Mouse (Mus musculus) liver, postnatal 0 days (tissue): ENCODE data around the gene Slc4a4.

Experiments used
- CTCF ChIP-seq: sonication (generic); IDR thresholded peaks from 2 replicates; pipeline ENCODE4 v1.5.1; 2016; ENCODE audit warnings: antibody characterized with exemption, low read depth
- EP300 ChIP-seq: IDR thresholded peaks from 2 replicates; pipeline ENCODE4 v1.6.1; 2016; ENCODE audit warnings: antibody characterized with exemption, low read depth, mild to moderate bottlenecking

GRCm38 (mm10) chr5:88903111-88903510 lies 16.5 kb downstream of the Slc4a4 start:
- TF ChIP-seq EP300 (no peak), CTCF (no peak)
